Mouse (Mus musculus): ENCODE data around the gene Mrtfa. TPM values are rescaled to one million over a fixed set of nuclear protein-coding genes. Genes with fewer than 3 reads are reported as not detected.

The Mrtfa gene
- polyA plus RNA-seq, 1 experiment, result 53.7 TPM

DNA sequence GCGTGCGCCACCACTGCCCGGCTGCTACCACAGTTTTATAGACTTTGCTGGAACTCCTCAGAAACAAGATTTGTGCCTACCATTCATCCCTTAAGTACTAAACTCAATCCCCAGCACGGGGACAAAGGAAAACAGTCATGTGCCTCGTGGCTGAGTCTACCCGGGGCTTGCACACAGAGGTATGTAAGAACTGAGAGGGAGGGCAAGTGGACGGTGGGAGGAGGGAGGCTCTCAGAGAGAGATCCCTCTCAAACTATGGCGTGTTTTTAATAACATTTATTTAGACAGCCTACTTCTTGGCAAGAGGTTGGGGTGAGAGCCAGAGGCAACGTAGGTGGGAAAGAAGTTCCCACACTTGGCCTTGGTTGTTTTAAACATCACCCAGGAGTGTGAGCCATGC, 98.8 kb downstream of the Mrtfa start:
- H3K27ac ChIP-seq (ENCODE audit: control insufficient read depth, insufficient read depth, low read depth, low read length, poor library complexity), result no peak overlapping the region
- TF ChIP-seq POLR2A (IDR thresholded peaks at IDR 0.05; ENCODE audit: borderline replicate concordance, control insufficient read depth, low read depth, low read length), result no peak
- no peak for TF ChIP-seq CTCF (IDR thresholded peaks at IDR 0.05; ENCODE audit: control insufficient read depth, insufficient read depth, low read length)
- 69% methylated on average over 9 of the region's 9 CpGs for WGBS
- H3K4me3 ChIP-seq (replicated peaks; ENCODE audit: control insufficient read depth, low read depth, low read length), result no peak overlapping the region
- no peaks in the 10 kb centered on the region; the same call in 1 of the 2 replicates for H3K4me1 ChIP-seq (ENCODE audit: control insufficient read depth, insufficient read depth, low read length)

DNA sequence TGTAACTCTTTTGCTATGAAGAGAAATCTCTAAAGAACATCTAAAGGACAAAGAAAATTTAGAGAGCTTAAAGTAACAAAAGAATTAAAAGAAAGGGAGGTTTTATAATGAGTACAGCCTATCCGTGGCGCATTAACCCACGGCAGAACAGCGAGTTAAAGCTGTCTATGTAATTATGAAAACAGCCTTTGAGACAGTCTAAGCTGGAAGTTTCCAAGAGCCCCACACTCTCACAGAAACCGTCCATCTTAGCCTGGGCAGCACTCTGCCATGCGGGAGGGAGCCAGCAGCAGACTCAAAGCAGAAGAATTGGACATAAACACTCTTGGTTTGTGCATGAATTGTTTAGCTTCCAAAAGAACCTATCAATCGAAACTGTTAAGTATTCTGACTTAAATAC, 103.0 kb downstream of the Mrtfa start:
- no peak overlapping the region for H3K4me3 ChIP-seq (replicated peaks; ENCODE audit: control insufficient read depth, low read depth, low read length)
- TF ChIP-seq CTCF (IDR thresholded peaks at IDR 0.05; ENCODE audit: control insufficient read depth, insufficient read depth, low read length) (no peak), POLR2A (IDR thresholded peaks at IDR 0.05; ENCODE audit: borderline replicate concordance, control insufficient read depth, low read depth, low read length) (no peak)
- 83% methylated on average over 7 of the region's 7 CpGs for WGBS

GRCm38 (mm10) chr15:81086644-81087480, 103.7 kb downstream of the Mrtfa start:
- WGBS, result 75% methylated on average over 8 of the region's 8 CpGs
- no peaks in the 10 kb centered on the region; the same call in 1 of the 2 replicates for H3K4me1 ChIP-seq (ENCODE audit: control insufficient read depth, insufficient read depth, low read length)
- H3K27ac ChIP-seq (ENCODE audit: control insufficient read depth, insufficient read depth, low read depth, low read length, poor library complexity), result no peak overlapping the region
- no peak overlapping the region for H3K4me3 ChIP-seq (replicated peaks; ENCODE audit: control insufficient read depth, low read depth, low read length)
- TF ChIP-seq POLR2A (IDR thresholded peaks at IDR 0.05; ENCODE audit: borderline replicate concordance, control insufficient read depth, low read depth, low read length) (no peak), CTCF (IDR thresholded peaks at IDR 0.05; ENCODE audit: control insufficient read depth, insufficient read depth, low read length) (no peak)

More for the DNA sequence above, 103.0 kb downstream of the Mrtfa start:
- no peak overlapping the region for H3K27ac ChIP-seq (ENCODE audit: control insufficient read depth, insufficient read depth, low read depth, low read length, poor library complexity)
- H3K4me1 ChIP-seq (ENCODE audit: control insufficient read depth, insufficient read depth, low read length), result no peaks in the 10 kb centered on the region; the same call in 1 of the 2 replicates

DNA sequence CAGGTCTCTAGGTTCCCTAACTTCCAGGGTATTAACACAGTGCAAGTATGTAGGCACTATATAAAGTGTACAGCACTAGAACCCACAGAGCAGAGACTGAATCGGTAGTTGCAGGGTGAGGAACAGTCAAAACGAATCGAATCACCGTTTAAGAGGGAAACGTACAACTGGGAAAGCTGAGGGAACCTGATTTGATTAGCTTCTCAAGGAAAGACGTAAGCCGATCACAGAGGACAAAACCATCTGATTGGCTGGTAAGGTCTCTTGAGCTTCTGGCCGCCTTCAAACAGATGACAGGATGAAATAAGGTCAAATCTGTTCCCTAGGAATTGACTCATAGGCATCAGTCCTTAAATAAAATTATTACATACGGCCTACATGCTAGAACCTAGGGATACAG, 106.7 kb downstream of the Mrtfa start:
- Histone ChIP-seq H3K4me1 (ENCODE audit: control insufficient read depth, insufficient read depth, low read length) (no peaks in the 10 kb centered on the region; the same call in 1 of the 2 replicates), H3K27ac (ENCODE audit: control insufficient read depth, insufficient read depth, low read depth, low read length, poor library complexity) (no peak overlapping the region), H3K4me3 (replicated peaks; ENCODE audit: control insufficient read depth, low read depth, low read length) (no peak overlapping the region)
- WGBS, result 70% methylated on average over 9 of the region's 9 CpGs
- TF ChIP-seq POLR2A (IDR thresholded peaks at IDR 0.05; ENCODE audit: borderline replicate concordance, control insufficient read depth, low read depth, low read length) (no peak), CTCF (IDR thresholded peaks at IDR 0.05; ENCODE audit: control insufficient read depth, insufficient read depth, low read length) (no peak)

- no peak overlapping the region for H3K27ac ChIP-seq (ENCODE audit: control insufficient read depth, insufficient read depth, low read depth, low read length, poor library complexity)
- TF ChIP-seq CTCF (IDR thresholded peaks at IDR 0.05; ENCODE audit: control insufficient read depth, insufficient read depth, low read length) (no peak), POLR2A (IDR thresholded peaks at IDR 0.05; ENCODE audit: borderline replicate concordance, control insufficient read depth, low read depth, low read length) (no peak)
- WGBS, result 46% methylated on average over 4 of the region's 4 CpGs
These were observed 107.3 kb downstream of the Mrtfa start for GRCm38 (mm10) chr15:81083281-81083680.

DNA sequence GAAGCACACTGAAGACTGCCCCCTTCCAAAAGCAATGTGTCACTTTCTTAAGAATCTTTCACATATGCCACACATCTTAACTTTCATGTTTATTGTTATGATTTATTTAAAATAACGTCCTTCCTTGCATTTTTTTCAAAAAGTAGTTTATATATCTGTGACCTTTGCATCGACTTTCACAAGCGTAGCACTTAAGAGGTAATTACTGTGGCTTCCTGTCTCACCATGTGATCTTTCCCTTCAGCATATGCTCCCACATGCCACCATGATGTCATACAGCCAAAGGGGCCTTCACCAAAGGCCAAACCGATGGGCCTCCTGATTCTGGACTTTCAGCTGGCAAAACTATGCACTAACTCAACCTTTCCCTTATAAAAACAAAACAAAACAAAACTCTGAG, 109.3 kb downstream of the Mrtfa start:
- no peak overlapping the region for H3K27ac ChIP-seq (ENCODE audit: control insufficient read depth, insufficient read depth, low read depth, low read length, poor library complexity)
- WGBS, result 22% methylated on average over 4 of the region's 4 CpGs
- TF ChIP-seq POLR2A (IDR thresholded peaks at IDR 0.05; ENCODE audit: borderline replicate concordance, control insufficient read depth, low read depth, low read length) (no peak), CTCF (IDR thresholded peaks at IDR 0.05; ENCODE audit: control insufficient read depth, insufficient read depth, low read length) (no peak)

More at GRCm38 (mm10) chr15:81083281-81083680, 107.3 kb downstream of the Mrtfa start:
- H3K4me1 ChIP-seq (ENCODE audit: control insufficient read depth, insufficient read depth, low read length), result no peaks in the 10 kb centered on the region; the same call in 1 of the 2 replicates
- no peak overlapping the region for H3K4me3 ChIP-seq (replicated peaks; ENCODE audit: control insufficient read depth, low read depth, low read length)

DNA sequence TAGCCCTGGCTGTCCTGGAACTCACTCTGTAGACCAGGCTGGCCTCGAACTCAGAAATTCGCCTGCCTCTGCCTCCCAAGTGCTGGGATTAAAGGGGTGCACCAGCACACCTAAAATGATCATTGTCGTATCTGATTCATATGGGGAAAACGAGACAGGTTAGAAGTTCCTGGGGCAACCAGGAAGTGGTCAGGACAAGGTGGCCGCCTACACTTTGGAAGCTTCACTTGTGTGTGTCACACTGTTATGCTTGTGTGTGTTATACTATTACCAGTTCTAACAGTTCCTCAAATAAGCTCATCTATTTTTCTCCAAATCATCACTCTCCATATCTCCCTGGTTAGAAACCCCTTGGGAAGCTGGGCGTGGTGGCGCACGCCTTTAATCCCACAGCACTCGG, 110.2 kb downstream of the Mrtfa start:
- WGBS, result 72% methylated on average over 9 of the region's 9 CpGs
- Histone ChIP-seq H3K4me3 (replicated peaks; ENCODE audit: control insufficient read depth, low read depth, low read length) (no peak overlapping the region), H3K27ac (ENCODE audit: control insufficient read depth, insufficient read depth, low read depth, low read length, poor library complexity) (no peak overlapping the region), H3K4me1 (ENCODE audit: control insufficient read depth, insufficient read depth, low read length) (no peaks in the 10 kb centered on the region; the same call in 1 of the 2 replicates)
- TF ChIP-seq POLR2A (IDR thresholded peaks at IDR 0.05; ENCODE audit: borderline replicate concordance, control insufficient read depth, low read depth, low read length), result no peak
- no peak for TF ChIP-seq CTCF (IDR thresholded peaks at IDR 0.05; ENCODE audit: control insufficient read depth, insufficient read depth, low read length)

More for the DNA sequence above, 109.3 kb downstream of the Mrtfa start:
- H3K4me1 ChIP-seq (ENCODE audit: control insufficient read depth, insufficient read depth, low read length), result no peaks in the 10 kb centered on the region; the same call in 1 of the 2 replicates
- no peak overlapping the region for H3K4me3 ChIP-seq (replicated peaks; ENCODE audit: control insufficient read depth, low read depth, low read length)

DNA sequence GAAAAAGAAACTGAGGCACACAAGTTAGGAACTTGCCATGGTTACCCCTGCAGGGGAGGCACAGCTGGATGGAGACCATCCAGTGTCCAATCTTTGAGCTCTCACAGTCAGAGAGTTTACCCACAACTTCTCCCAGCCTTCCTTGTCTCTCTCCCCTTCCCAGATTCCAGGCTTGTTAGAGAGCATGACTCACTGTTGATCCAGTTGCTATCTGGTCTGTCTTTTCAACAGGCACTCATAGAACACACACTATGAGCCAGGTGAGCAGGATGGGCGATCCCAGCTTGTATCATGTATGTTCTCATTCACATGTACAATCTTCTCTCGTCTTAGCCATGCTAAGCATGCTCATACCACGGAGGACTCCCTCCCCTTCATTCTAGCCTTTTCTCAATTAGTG, 111.3 kb downstream of the Mrtfa start:
- 90% methylated on average over 3 of the region's 3 CpGs for WGBS
- H3K27ac ChIP-seq (ENCODE audit: control insufficient read depth, insufficient read depth, low read depth, low read length, poor library complexity), result no peak overlapping the region
- peaks cover 4% of the 10 kb centered on the region for H3K4me1 ChIP-seq (ENCODE audit: control insufficient read depth, insufficient read depth, low read length)
- TF ChIP-seq POLR2A (IDR thresholded peaks at IDR 0.05; ENCODE audit: borderline replicate concordance, control insufficient read depth, low read depth, low read length), result no peak
- TF ChIP-seq CTCF (IDR thresholded peaks at IDR 0.05; ENCODE audit: control insufficient read depth, insufficient read depth, low read length), result no peak
- H3K4me3 ChIP-seq (replicated peaks; ENCODE audit: control insufficient read depth, low read depth, low read length), result no peak overlapping the region
